In genomic region chr9:4803151-4803755, GRCm38 (mm10) we compare ENCODE assay signal across 15 mouse cellular contexts. TPM values are rescaled to one million over a fixed set of nuclear protein-coding genes. Genes with fewer than 3 reads are reported as not detected.
"Had no signal": no experiment of that assay in that cellular context is flagged by ENCODE, and none has a peak within 500 bp of the region (broad histone marks: within the 10 kb centered on the region; RNA-seq: fewer than 3 reads in every experiment).

No protein-coding gene starts in this region.

- H3K4me3 ChIP-seq: left cerebral cortex, adult 2 months; limb, embryonic 10.5 days; liver, embryonic 15.5 days; stomach, embryonic 15.5 days had no signal

- ATAC-seq: intestine, embryonic 16.5 days; lung, postnatal 0 days had no signal

- H3K27me3 ChIP-seq: liver, embryonic 15.5 days; stomach, embryonic 15.5 days had no signal

- DNase-seq: kidney, adult 8-10 months; kidney, postnatal 25 days; lung, adult 2 months; lung, postnatal 36 days; right cerebral cortex, postnatal 4 days; spleen, adult 18-20 months; thymus, adult 2 months; thymus, postnatal 25 days had no signal

- H3K9ac ChIP-seq: liver, embryonic 15.5 days; stomach, embryonic 15.5 days had no signal

- H3K9me3 ChIP-seq: limb, embryonic 10.5 days; liver, embryonic 15.5 days; stomach, embryonic 15.5 days had no signal

- H3K36me3 ChIP-seq: limb, embryonic 10.5 days; liver, embryonic 15.5 days; stomach, embryonic 15.5 days had no signal

- H3K27ac ChIP-seq: left cerebral cortex, adult 2 months; limb, embryonic 10.5 days; liver, embryonic 15.5 days; stomach, embryonic 15.5 days had no signal

- H3K4me2 ChIP-seq: liver, embryonic 11.5 days; liver, embryonic 15.5 days; stomach, embryonic 15.5 days had no signal

- H3K4me1 ChIP-seq: limb, embryonic 10.5 days; liver, embryonic 15.5 days; stomach, embryonic 15.5 days had no signal

RNA-seq across cellular contexts. Expression of gene Gria4, which starts 7.2 kb away (rescaled TPM):
- polyA plus RNA-seq: thymus, adult 2 months had no signal
